Mouse (Mus musculus): ENCODE results near the gene Bsph2.

Bsph2 gene

GRCm38 (mm10) chr7:13570967-13571366 lies at the start of gene Bsph2:
TSS of gene Bsph2 (minus strand) at chr7:13571067.
- in situ Hi-C loops (cut with MboI; ENCODE audit: unreplicated experiment in 2 of 2): no loop called here

GRCm38 (mm10) chr7:13511539-13511938 lies 59.3 kb downstream of the Bsph2 start:
- in situ Hi-C loops (cut with MboI; ENCODE audit: unreplicated experiment in 2 of 2): loop anchor here (5.0 kb wide), 3 partner anchors 224 to 444 kb away; no protein-coding TSS in a partner anchor

Measured in v-Abl transformed pro-B cells (cell line).